Mouse (Mus musculus) hindbrain, embryonic 12.5 days (tissue): ENCODE data around the gene Gm3402. TPM values are rescaled to one million over a fixed set of nuclear protein-coding genes. Genes with fewer than 3 reads are reported as not detected.
"Not testable (repeated sequence)": the region's sequence is repeated elsewhere in the genome, so short reads cannot be mapped to it uniquely, and the experiment has no call there.

ENCODE experiments used
- ATAC-seq: fragments of 200-750 bp; cut with Nextera tagmentation; 2 replicates; pipeline ENCODE4 v1.8.0; 2017; ENCODE audit warnings: moderate TSS enrichment; ENCODE audit not compliant: low FRiP score
- H3K27ac ChIP-seq: fragments of 300-500 bp; sonication (generic); 2 replicates; pipeline ENCODE4 v1.5.1; 2016; ENCODE audit warnings: mild to moderate bottlenecking
- H3K27me3 ChIP-seq: fragments of 300-500 bp; sonication (generic); 2 replicates; pipeline ENCODE4 v1.6.1; 2016; ENCODE audit warnings: mild to moderate bottlenecking
- H3K36me3 ChIP-seq: fragments of 300-500 bp; sonication (generic); 2 replicates; pipeline ENCODE4 v1.6.1; 2016; ENCODE audit warnings: mild to moderate bottlenecking
- H3K4me1 ChIP-seq: fragments of 300-500 bp; sonication (generic); 2 replicates; pipeline ENCODE4 v1.6.1; 2016
- H3K4me2 ChIP-seq: fragments of 300-500 bp; sonication (generic); replicated peaks from 2 replicates; pipeline ENCODE4 v1.6.1; 2016; ENCODE audit warnings: mild to moderate bottlenecking
- H3K4me3 ChIP-seq: fragments of 300-500 bp; sonication (generic); 2 replicates; pipeline ENCODE4 v1.5.1; 2016; ENCODE audit warnings: mild to moderate bottlenecking
- H3K9ac ChIP-seq: fragments of 300-500 bp; sonication (generic); 2 replicates; pipeline ENCODE4 v1.6.1; 2016; ENCODE audit warnings: mild to moderate bottlenecking, moderate library complexity
- H3K9me3 ChIP-seq: fragments of 300-500 bp; sonication (generic); replicated peaks from 2 replicates; pipeline ENCODE4 v1.6.1; 2016; ENCODE audit warnings: mild to moderate bottlenecking
- WGBS: fragments of 180-500 bp; shearing (Covaris S2); methylation state at CpG from one replicate; pipeline ENCODE4 v1.1.7; 2016; 5-methylcytosine and 5-hydroxymethylcytosine counted together
- polyA plus RNA-seq: library from polyadenylated mRNA; unstranded; fragments of >200 nt; fragmentation: Nextera tagmentation; extraction: Ambion mirVana; gene quantifications from 2 replicates; pipeline ENCODE4 v1.2.1, GENCODE M21; 2016

The Gm3402 gene
- polyA plus RNA-seq, 1 experiment from 2014 or later, result not detected

DNA sequence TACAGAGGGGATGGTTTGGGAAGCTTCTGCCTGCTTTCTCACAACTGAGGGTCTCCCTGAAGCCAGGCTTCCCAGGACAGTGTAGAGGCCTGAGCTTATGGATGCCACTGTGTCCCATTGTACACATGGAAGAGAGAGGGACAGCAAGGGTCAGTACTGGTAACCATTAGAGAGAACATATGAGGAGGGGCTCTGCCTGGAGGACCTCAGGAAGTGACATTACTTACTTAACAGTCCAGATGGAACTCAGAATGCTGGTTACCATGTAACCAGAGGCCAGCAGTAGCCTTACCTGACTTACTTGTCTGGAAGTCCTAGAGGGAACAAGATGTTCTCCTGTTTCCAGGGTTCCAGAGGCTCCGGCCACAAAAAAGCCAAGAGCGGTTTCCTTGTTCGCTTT is 41.9 kb downstream of the Gm3402 start, which contains the start of gene Gm3415:
Gene Gm3415, plus strand, starts transcription at position 301 of the 400 bp plus-strand sequence.
- H3K36me3 ChIP-seq, H3K9ac ChIP-seq, H3K27me3 ChIP-seq, H3K9me3 ChIP-seq, H3K27ac ChIP-seq, ATAC-seq, H3K4me2 ChIP-seq, H3K4me1 ChIP-seq, H3K4me3 ChIP-seq: not testable (repeated sequence)
- no CpG with 5 or more reads among the region's 3 CpGs for WGBS

DNA sequence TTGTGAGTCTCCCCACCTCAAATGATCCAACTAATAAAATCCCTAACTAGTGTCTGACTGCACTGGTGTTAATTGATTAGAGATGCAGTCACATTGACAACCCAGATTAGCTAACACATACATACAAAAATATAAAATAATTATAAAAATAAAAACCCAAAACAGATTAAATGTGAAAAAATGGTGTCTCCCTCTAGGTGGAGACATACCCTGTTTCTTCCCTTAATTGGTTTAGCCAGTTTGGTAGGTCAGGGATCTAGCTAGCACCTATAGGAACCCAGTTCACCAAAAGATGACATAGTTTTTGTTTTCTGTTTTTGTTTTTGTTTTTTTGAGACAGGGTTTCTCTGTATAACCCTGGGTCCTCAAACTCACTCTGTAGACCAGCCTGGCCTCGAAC is 50.3 kb downstream of the Gm3402 start:
- WGBS, result 90% methylated on average over 1 of the region's 1 CpGs
- no peak for ATAC-seq

More for the DNA sequence above, 50.3 kb downstream of the Gm3402 start:
- H3K27me3 ChIP-seq, result no peaks in the 10 kb centered on the region
- H3K9ac ChIP-seq, result no peak overlapping the region
- H3K4me2 ChIP-seq, result no peak overlapping the region
- H3K27ac ChIP-seq, result no peak overlapping the region
- no peak overlapping the region for H3K4me3 ChIP-seq
- H3K36me3 ChIP-seq, result no peaks in the 10 kb centered on the region
- no peaks in the 10 kb centered on the region for H3K9me3 ChIP-seq
- no peaks in the 10 kb centered on the region for H3K4me1 ChIP-seq

Other genes with a start within 250 kb of the Gm3402 start
- 10.0 TPM in 2 replicates for gene Wasf3, start 129.1 kb upstream of the Gm3402 start, polyA plus RNA-seq
- not detected in 2 replicates for gene Gm6408, start 32.2 kb upstream of the Gm3402 start, polyA plus RNA-seq
- gene Gm6370, start 22.8 kb upstream of the Gm3402 start, polyA plus RNA-seq, result not detected in 2 replicates
- not detected in 2 replicates for gene 4930449I24Rik, start 11.7 kb upstream of the Gm3402 start, polyA plus RNA-seq
- not detected in 2 replicates for gene Gm3404, start 11.7 kb downstream of the Gm3402 start, polyA plus RNA-seq
- not detected in 2 replicates for gene Gm3409, start 23.5 kb downstream of the Gm3402 start, polyA plus RNA-seq
- not detected in 2 replicates for gene Gm3415, start 42.0 kb downstream of the Gm3402 start, polyA plus RNA-seq
- gene Gpr12, start 71.1 kb downstream of the Gm3402 start, polyA plus RNA-seq, result 0.77 and 1.1 TPM in 2 replicates